ENCODE assay signal across 8 mouse cellular contexts in genomic region chr2:131321192-131321591, GRCm38 (mm10). TPM values are rescaled to one million over a fixed set of nuclear protein-coding genes. Genes with fewer than 3 reads are reported as not detected.
A peak's percentile ranks its signal among the peaks of the same experiment; 100 is the strongest.
DNase-seq lines count a peak whose midpoint lies in the region; ATAC-seq and TF ChIP-seq lines count a peak whose summit lies in the region.
"Not testable (repeated sequence)": the region's sequence is repeated elsewhere in the genome, so short reads cannot be mapped to it uniquely, and the experiment has no call there.

No protein-coding gene starts in this region.

- 18% methylated on average over 3 of the region's 3 CpGs for WGBS in limb, embryonic 14.5 days

- H3K4me2 ChIP-seq in limb, embryonic 14.5 days (replicated peaks; ENCODE audit: low read depth, low read length, severe bottlenecking), result not testable (repeated sequence)

- H3K36me3 ChIP-seq in limb, embryonic 14.5 days (ENCODE audit: control insufficient read depth, insufficient read depth, low read length), result not testable (repeated sequence)
- H3K36me3 ChIP-seq in megakaryocyte, embryonic 14.5 days (replicated peaks; ENCODE audit: low read length), result peaks cover 10% of the 10 kb centered on the region

- not testable (repeated sequence) for H3K27ac ChIP-seq in limb, embryonic 14.5 days (replicated peaks; ENCODE audit: low read depth, low read length)

- DNase-seq in 3134 (ENCODE audit: extremely low read depth, insufficient read length, low spot score), result peak; percentile 71
- DNase-seq in adrenal gland, adult (ENCODE audit: inconsistent age in 2 of 2, low spot score in 1 of 2), result peak; percentile 38 to 69
- DNase-seq in cerebellum, postnatal 14 days, result peak; percentile 48 to 65
- DNase-seq in kidney, adult 8-10 months, result peak; percentile 18 to 32
- peak; percentile 48 for DNase-seq in limb, embryonic 14.5 days (ENCODE audit: low spot score)
- DNase-seq in skeletal muscle tissue, adult 2 months (ENCODE audit: low read depth, low spot score), result peak; percentile 64

- not testable (repeated sequence) for H3K4me1 ChIP-seq in limb, embryonic 14.5 days (ENCODE audit: control insufficient read depth, insufficient read depth, low read length)
- H3K4me1 ChIP-seq in megakaryocyte, embryonic 14.5 days, result peaks cover 65% of the 10 kb centered on the region

- not testable (repeated sequence) for H3K9ac ChIP-seq in limb, embryonic 14.5 days (ENCODE audit: low read depth, low read length, severe bottlenecking)

- peak; percentile 98 for ATAC-seq in granulocyte monocyte progenitor cell, adult 5-6 weeks (replicated peaks; ENCODE audit: poor library complexity, severe bottlenecking)
- ATAC-seq in limb, embryonic 14.5 days (ENCODE audit: low FRiP score, low read depth), result not testable (repeated sequence)

- H3K4me3 ChIP-seq in limb, embryonic 14.5 days (replicated peaks; ENCODE audit: low read length), result not testable (repeated sequence)
- H3K4me3 ChIP-seq in megakaryocyte, embryonic 14.5 days (replicated peaks), result peak overlapping the region; percentile 88

- H3K27me3 ChIP-seq in limb, embryonic 14.5 days (ENCODE audit: control insufficient read depth, insufficient read depth, low read length); megakaryocyte, embryonic 14.5 days (replicated peaks): not testable (repeated sequence)

- TF ChIP-seq POLR2A in limb, embryonic 14.5 days (IDR thresholded peaks at IDR 0.05; ENCODE audit: borderline replicate concordance, extremely low read depth, insufficient read depth, insufficient read length), result not testable (repeated sequence)

- not testable (repeated sequence) for H3K9me3 ChIP-seq in limb, embryonic 14.5 days (ENCODE audit: control insufficient read depth, low read length); megakaryocyte, embryonic 14.5 days

RNA-seq across cellular contexts. Expression of gene Rnf24, which starts 31.5 kb away (rescaled TPM):
- total RNA-seq in granulocyte monocyte progenitor cell, adult 5-6 weeks (2014; fragmentation: Nextera tagmentation), result 2.8 and 8.2 TPM in 2 replicates
- total RNA-seq in granulocyte monocyte progenitor cell, adult 5-6 weeks (2017), result 1.6 and 1.9 TPM in 2 replicates
- 14.6 and 18.0 TPM in 2 replicates for polyA plus RNA-seq in limb, embryonic 14.5 days (2012; rRNA removed)
- 7.7 and 7.9 TPM in 2 replicates for polyA plus RNA-seq in limb, embryonic 14.5 days (2014; fragmentation: Nextera tagmentation; extraction: Ambion mirVana)
- 0.15 and 7.5 TPM in 2 replicates for polyA plus RNA-seq in megakaryocyte, embryonic 14.5 days (2012; ENCODE audit: insufficient read depth, low replicate concordance)

RNA-seq across cellular contexts. Expression of gene Pank2, which starts 58.9 kb away (rescaled TPM):
- 34.6 and 48.4 TPM in 2 replicates for total RNA-seq in granulocyte monocyte progenitor cell, adult 5-6 weeks (2014; fragmentation: Nextera tagmentation)
- total RNA-seq in granulocyte monocyte progenitor cell, adult 5-6 weeks (2017), result 39.3 and 41.8 TPM in 2 replicates
- polyA plus RNA-seq in limb, embryonic 14.5 days (2012; rRNA removed), result 44.7 and 47.2 TPM in 2 replicates
- 44.6 and 50.0 TPM in 2 replicates for polyA plus RNA-seq in limb, embryonic 14.5 days (2014; fragmentation: Nextera tagmentation; extraction: Ambion mirVana)
- 8.5 and 15.6 TPM in 2 replicates for polyA plus RNA-seq in megakaryocyte, embryonic 14.5 days (2012; ENCODE audit: insufficient read depth, low replicate concordance)
